Mouse (Mus musculus) kidney, embryonic 14.5 days (tissue): Measurements from ENCODE around the gene Gm6583. TPM values are rescaled to one million over a fixed set of nuclear protein-coding genes. Genes with fewer than 3 reads are reported as not detected.

Experiments
- ATAC-seq: fragments of 200-750 bp; cut with Nextera tagmentation; 2 replicates; pipeline ENCODE4 v1.8.0; 2017; ENCODE audit warnings: moderate number of reproducible peaks, mild to moderate bottlenecking, moderate TSS enrichment, moderate library complexity; ENCODE audit not compliant: low FRiP score, low TSS enrichment
- H3K27ac ChIP-seq: fragments of 300-500 bp; sonication (generic); 2 replicates; pipeline ENCODE4 v1.5.1; 2014; ENCODE audit warnings: low read depth, mild to moderate bottlenecking, low read length, moderate library complexity, mixed read lengths
- H3K27me3 ChIP-seq: fragments of 300-500 bp; sonication (generic); 2 replicates; pipeline ENCODE4 v1.6.1; 2014; ENCODE audit warnings: mild to moderate bottlenecking, low read length; ENCODE audit not compliant: control insufficient read depth, insufficient read depth
- H3K36me3 ChIP-seq: fragments of 300-500 bp; sonication (generic); 2 replicates; pipeline ENCODE4 v1.6.1; 2014; ENCODE audit warnings: low read length, mixed read lengths; ENCODE audit not compliant: control insufficient read depth, insufficient read depth
- H3K4me1 ChIP-seq: fragments of 300-500 bp; sonication (generic); 2 replicates; pipeline ENCODE4 v1.6.1; 2014; ENCODE audit warnings: low read length, mixed read lengths; ENCODE audit not compliant: control insufficient read depth, insufficient read depth
- H3K4me2 ChIP-seq: fragments of 300-500 bp; sonication (generic); replicated peaks from 2 replicates; pipeline ENCODE4 v1.6.1; 2014; ENCODE audit warnings: low read depth, mild to moderate bottlenecking, low read length
- H3K4me3 ChIP-seq: fragments of 300-500 bp; sonication (generic); 2 replicates; pipeline ENCODE4 v1.5.1; 2014; ENCODE audit warnings: mild to moderate bottlenecking, low read length
- H3K9ac ChIP-seq: fragments of 300-500 bp; sonication (generic); 2 replicates; pipeline ENCODE4 v1.6.1; 2014; ENCODE audit warnings: low read depth, mild to moderate bottlenecking, low read length, moderate library complexity
- H3K9me3 ChIP-seq: fragments of 300-500 bp; sonication (generic); 2 replicates; pipeline ENCODE4 v1.6.1; 2016; ENCODE audit warnings: low read length; ENCODE audit not compliant: control insufficient read depth
- WGBS: fragments of 180-500 bp; shearing (Covaris S2); extraction: QIAGEN DNeasy Blood & Tissue Kit; methylation state at CpG from one replicate; pipeline ENCODE4 v1.1.7; 2014; 5-methylcytosine and 5-hydroxymethylcytosine counted together
- polyA plus RNA-seq: library from polyadenylated mRNA; unstranded; fragments of >200 nt; fragmentation: Nextera tagmentation; extraction: Ambion mirVana; gene quantifications from 2 replicates; pipeline ENCODE4 v1.2.1, GENCODE M21; 2014

Gene Gm6583
- polyA plus RNA-seq, 1 experiment from 2014 or later, result 0.12 TPM

DNA sequence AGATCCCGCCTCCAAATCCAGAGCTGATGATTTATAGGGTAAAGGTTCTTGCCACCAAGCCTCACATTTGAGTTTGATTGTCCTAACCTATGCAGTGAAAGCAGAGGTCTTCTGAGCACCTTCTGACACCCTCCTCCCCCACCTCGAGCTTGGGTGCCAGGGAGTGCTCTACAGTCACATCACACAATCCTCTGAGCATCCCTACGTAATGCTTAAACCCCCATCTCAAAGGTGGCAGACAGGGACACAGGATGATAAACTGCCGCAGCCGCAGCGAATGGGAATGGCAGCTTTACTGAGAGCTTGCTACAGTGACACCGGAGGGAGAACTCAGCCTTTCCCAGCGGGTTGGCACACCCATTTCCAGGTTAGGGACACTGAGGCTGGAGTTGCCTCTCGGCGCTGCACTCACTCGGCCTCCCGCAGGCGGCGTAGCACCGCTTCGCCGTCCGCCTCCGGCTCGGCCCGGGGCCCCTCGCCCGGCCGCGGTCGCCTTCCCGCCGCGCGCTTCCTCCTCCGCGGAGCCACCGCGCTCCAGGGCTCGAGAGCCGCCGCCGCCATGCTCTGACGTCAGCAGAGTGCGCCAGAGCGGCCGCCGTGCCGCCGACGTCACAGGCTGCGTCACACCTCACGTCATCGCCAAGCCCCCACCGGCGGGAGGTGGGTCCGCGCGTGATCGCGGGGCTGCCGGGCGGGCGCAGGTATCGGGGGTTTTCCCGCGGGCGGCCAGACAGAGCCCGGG lies 13.2 kb downstream of the Gm6583 start, which contains the start of the genes Srrd and Hps4:
Gene Srrd, minus strand, starts transcription at position 578 of the 742 bp plus-strand sequence.
Gene Hps4, plus strand, starts transcription at position 621 of the 742 bp plus-strand sequence.
- H3K27ac ChIP-seq, result no peak within 1 kb of the TSS
- H3K36me3 ChIP-seq, result peaks cover 21% of the 10 kb centered on the region
- H3K4me1 ChIP-seq, result peaks cover 12% of the 10 kb centered on the region
- H3K4me2 ChIP-seq, result peak within 1 kb of the TSS; percentile 73
- H3K27me3 ChIP-seq, result no peaks in the 10 kb centered on the region
- peak within 1 kb of the TSS; percentile 65 for H3K4me3 ChIP-seq
- peak within 1 kb of the TSS; percentile 70 for H3K9ac ChIP-seq
- 2% methylated on average over 41 of the region's 64 CpGs for WGBS
- peak; percentile 62 for ATAC-seq
- H3K9me3 ChIP-seq, result no peaks in the 10 kb centered on the region

DNA sequence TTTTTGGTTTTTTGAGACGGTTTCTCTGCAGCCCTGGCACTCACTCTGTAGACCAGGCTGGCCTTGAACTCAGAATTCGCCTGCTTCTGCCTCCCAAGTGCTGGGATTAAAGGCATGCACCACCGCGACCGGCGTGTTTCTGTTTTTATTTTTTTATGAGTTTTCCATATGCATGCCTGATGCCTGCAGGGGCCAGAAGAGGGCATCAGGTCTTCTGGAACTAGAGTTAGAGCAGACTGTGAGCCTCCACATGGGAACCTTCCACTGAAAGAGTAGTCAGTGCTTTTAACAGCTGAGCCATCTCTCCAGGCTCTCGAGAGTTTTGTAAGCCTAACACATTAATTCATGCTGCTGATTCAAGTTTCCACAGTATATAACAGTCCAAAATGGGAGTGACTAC lies 16.6 kb downstream of the Gm6583 start:
- Histone ChIP-seq H3K9ac (no peak overlapping the region), H3K4me2 (no peak overlapping the region), H3K4me3 (no peak overlapping the region), H3K9me3 (no peaks in the 10 kb centered on the region), H3K27ac (no peak overlapping the region), H3K4me1 (peaks cover 12% of the 10 kb centered on the region), H3K36me3 (peaks cover 54% of the 10 kb centered on the region), H3K27me3 (no peaks in the 10 kb centered on the region)
- ATAC-seq, result no peak
- 73% methylated on average over 7 of the region's 7 CpGs for whole genome bisulfite sequencing

DNA sequence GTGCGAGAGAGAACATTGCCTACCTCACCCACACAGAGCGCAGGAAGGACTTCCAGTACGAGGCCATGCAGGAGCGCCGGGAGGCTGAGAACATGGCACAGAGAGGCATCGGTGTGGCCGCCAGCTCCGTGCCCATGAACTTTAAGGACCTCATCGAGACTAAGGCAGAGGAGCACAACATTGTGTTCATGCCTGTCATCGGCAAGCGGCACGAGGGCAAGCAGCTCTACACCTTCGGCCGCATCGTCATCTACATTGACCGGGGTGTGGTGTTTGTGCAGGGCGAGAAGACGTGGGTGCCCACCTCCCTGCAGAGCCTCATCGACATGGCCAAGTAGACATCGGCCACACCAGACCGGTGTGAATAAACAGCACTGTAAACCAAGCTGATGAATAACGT lies 18.8 kb downstream of the Gm6583 start:
- Histone ChIP-seq H3K27me3 (no peaks in the 10 kb centered on the region), H3K4me3 (no peak overlapping the region), H3K36me3 (peaks cover 76% of the 10 kb centered on the region), H3K9me3 (no peaks in the 10 kb centered on the region), H3K27ac (no peak overlapping the region), H3K4me2 (no peak overlapping the region), H3K9ac (no peak overlapping the region), H3K4me1 (peaks cover 5% of the 10 kb centered on the region; the same call in 1 of the 2 replicates)
- 93% methylated on average over 22 of the region's 22 CpGs for whole genome bisulfite sequencing
- ATAC-seq, result no peak

- Histone ChIP-seq H3K4me1 (no peaks in the 10 kb centered on the region), H3K4me3 (no peak overlapping the region), H3K9ac (no peak overlapping the region), H3K27me3 (no peaks in the 10 kb centered on the region), H3K4me2 (no peak overlapping the region), H3K36me3 (peaks cover 88% of the 10 kb centered on the region), H3K9me3 (no peaks in the 10 kb centered on the region), H3K27ac (no peak overlapping the region)
- WGBS, result 25% methylated on average over 2 of the region's 2 CpGs
- ATAC-seq, result 0 out of 2 replicates have a peak, but pooled peaks have one; percentile 25
Measured at GRCm38 (mm10) chr5:112335473-112335872, 20.4 kb downstream of the Gm6583 start.

GRCm38 (mm10) chr5:112329805-112330564 lies 25.8 kb downstream of the Gm6583 start:
- Histone ChIP-seq H3K4me3 (no peak overlapping the region), H3K9me3 (no peaks in the 10 kb centered on the region), H3K27me3 (no peaks in the 10 kb centered on the region), H3K27ac (no peak overlapping the region), H3K4me1 (peaks cover 13% of the 10 kb centered on the region), H3K4me2 (no peak overlapping the region), H3K36me3 (peaks cover 69% of the 10 kb centered on the region), H3K9ac (no peak overlapping the region)
- 91% methylated on average over 14 of the region's 14 CpGs for WGBS
- ATAC-seq, result no peak

- no peak overlapping the region for H3K27ac ChIP-seq
- no peak overlapping the region for H3K4me3 ChIP-seq
- no peak for ATAC-seq
- peaks cover 19% of the 10 kb centered on the region for H3K4me1 ChIP-seq
- H3K9ac ChIP-seq, result no peak overlapping the region
- H3K27me3 ChIP-seq, result no peaks in the 10 kb centered on the region
- no peaks in the 10 kb centered on the region for H3K9me3 ChIP-seq
- WGBS, result 91% methylated on average over 15 of the region's 15 CpGs
- H3K4me2 ChIP-seq, result no peak overlapping the region
- H3K36me3 ChIP-seq, result peaks cover 48% of the 10 kb centered on the region
Measured at GRCm38 (mm10) chr5:112327854-112328253, 28.0 kb downstream of the Gm6583 start.

GRCm38 (mm10) chr5:112326446-112327009 lies 29.3 kb downstream of the Gm6583 start:
- H3K4me2 ChIP-seq, result peak overlapping the region; percentile 63
- H3K27ac ChIP-seq, result no peak overlapping the region; the same call in 1 of the 2 replicates
- peak overlapping the region; percentile 76 for H3K9ac ChIP-seq
- peak overlapping the region; percentile 88 for H3K4me3 ChIP-seq
- WGBS, result 2% methylated on average over 33 of the region's 33 CpGs
- H3K4me1 ChIP-seq, result peaks cover 19% of the 10 kb centered on the region
- no peaks in the 10 kb centered on the region for H3K27me3 ChIP-seq
- ATAC-seq, result peak; percentile 21
- peaks cover 35% of the 10 kb centered on the region for H3K36me3 ChIP-seq
- no peaks in the 10 kb centered on the region for H3K9me3 ChIP-seq

- WGBS, result 7% methylated on average over 48 of the region's 48 CpGs
Measured at GRCm38 (mm10) chr5:112325546-112326445, 30.0 kb downstream of the Gm6583 start, which contains the start of gene Tfip11. Gene Tfip11, plus strand, starts transcription at chr5:112326358.

More at GRCm38 (mm10) chr5:112325546-112326445, 30.0 kb downstream of the Gm6583 start, which contains the start of gene Tfip11:
- peaks cover 27% of the 10 kb centered on the region for H3K36me3 ChIP-seq
- no peaks in the 10 kb centered on the region for H3K27me3 ChIP-seq
- H3K27ac ChIP-seq, result peak within 1 kb of the TSS; percentile 83
- ATAC-seq, result peak; percentile 84
- peak within 1 kb of the TSS; percentile 88 for H3K4me3 ChIP-seq
- peak within 1 kb of the TSS; percentile 76 for H3K9ac ChIP-seq
- no peaks in the 10 kb centered on the region for H3K9me3 ChIP-seq
- peak within 1 kb of the TSS; percentile 63 for H3K4me2 ChIP-seq
- H3K4me1 ChIP-seq, result peaks cover 19% of the 10 kb centered on the region
